Mouse (Mus musculus) lung, postnatal 0 days (tissue): ENCODE results near the gene Tnfsf8. TPM values are rescaled to one million over a fixed set of nuclear protein-coding genes. Genes with fewer than 3 reads are reported as not detected.

Source experiments
- ATAC-seq: fragments of 200-750 bp; cut with Nextera tagmentation; 2 replicates; pipeline ENCODE4 v1.8.0; 2017; ENCODE audit warnings: moderate library complexity
- DNase-seq: peaks from one replicate; pipeline ENCODE4 v3.0.0-alpha.2; 2016; ENCODE audit warnings: low spot score
- H3K27ac ChIP-seq: fragments of 300-500 bp; sonication (generic); 2 replicates; pipeline ENCODE4 v1.5.1; 2014; ENCODE audit warnings: antibody characterized with exemption, mild to moderate bottlenecking, low read length, mixed read lengths
- H3K27me3 ChIP-seq: fragments of 300-500 bp; sonication (generic); replicated peaks from 2 replicates; pipeline ENCODE4 v1.6.1; 2014; ENCODE audit warnings: low read length, mixed read lengths; ENCODE audit not compliant: insufficient read depth
- H3K36me3 ChIP-seq: fragments of 300-500 bp; sonication (generic); 2 replicates; pipeline ENCODE4 v1.6.1; 2014; ENCODE audit warnings: low read length, mixed read lengths; ENCODE audit not compliant: insufficient read depth
- H3K4me1 ChIP-seq: fragments of 300-500 bp; sonication (generic); 2 replicates; pipeline ENCODE4 v1.6.1; 2014; ENCODE audit warnings: antibody characterized with exemption, low read depth, low read length, mixed read lengths; ENCODE audit not compliant: insufficient read depth
- H3K4me2 ChIP-seq: fragments of 300-500 bp; sonication (generic); replicated peaks from 2 replicates; pipeline ENCODE4 v1.6.1; 2014; ENCODE audit warnings: low read depth, mild to moderate bottlenecking, low read length, moderate library complexity, mixed read lengths
- H3K4me3 ChIP-seq: fragments of 300-500 bp; sonication (generic); 2 replicates; pipeline ENCODE4 v1.5.1; 2014; ENCODE audit warnings: low read depth, low read length
- H3K9ac ChIP-seq: fragments of 300-500 bp; sonication (generic); replicated peaks from 2 replicates; pipeline ENCODE4 v1.6.1; 2014; ENCODE audit warnings: low read depth, mild to moderate bottlenecking
- H3K9me3 ChIP-seq: fragments of 300-500 bp; sonication (generic); 2 replicates; pipeline ENCODE4 v1.6.1; 2016; ENCODE audit warnings: low read length, mixed read lengths
- CTCF ChIP-seq: IDR thresholded peaks from 2 replicates; pipeline ENCODE4 v1.5.1; 2016; ENCODE audit warnings: antibody characterized with exemption, mild to moderate bottlenecking
- EP300 ChIP-seq: IDR thresholded peaks from 2 replicates; pipeline ENCODE4 v1.6.1; 2016; ENCODE audit warnings: antibody characterized with exemption, mild to moderate bottlenecking, control low read depth
- WGBS: fragments of 180-500 bp; shearing (Covaris S2); extraction: QIAGEN DNeasy Blood & Tissue Kit; methylation state at CpG from one replicate; pipeline ENCODE4 v1.1.7; 2014; 5-methylcytosine and 5-hydroxymethylcytosine counted together
- polyA plus RNA-seq: library from polyadenylated mRNA; unstranded; fragments of >200 nt; fragmentation: Nextera tagmentation; extraction: Ambion mirVana; gene quantifications from 2 replicates; pipeline ENCODE4 v1.2.1, GENCODE M21; 2015

Gene Tnfsf8
- polyA plus RNA-seq, 1 experiment from 2014 or later = not detected

DNA sequence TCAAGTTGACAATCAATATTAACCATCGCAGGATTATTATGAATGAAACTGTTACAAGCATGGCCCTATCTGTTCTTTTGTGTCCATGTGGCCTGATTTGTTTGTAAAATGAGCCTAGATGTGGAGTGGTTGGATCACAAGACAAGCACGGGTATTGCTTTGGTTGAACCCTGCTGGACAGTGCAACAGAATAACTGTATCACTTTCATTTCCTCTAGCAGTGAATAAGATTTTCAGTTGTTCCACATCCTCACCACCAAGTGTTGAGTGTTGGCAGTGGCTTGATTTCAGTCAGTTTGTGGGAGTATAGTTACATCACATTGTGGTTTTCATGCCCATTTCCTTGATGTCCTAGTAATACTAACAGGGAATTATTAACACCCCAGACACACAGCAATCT is 45.5 kb downstream of the Tnfsf8 start:
- no peaks in the 10 kb centered on the region for H3K27me3 ChIP-seq
- TF ChIP-seq CTCF (no peak), EP300 (no peak)
- no peaks in the 10 kb centered on the region for H3K4me1 ChIP-seq
- H3K9ac ChIP-seq = no peak overlapping the region
- no peak overlapping the region for H3K27ac ChIP-seq
- no peaks in the 10 kb centered on the region for H3K9me3 ChIP-seq
- ATAC-seq (no peak), DNase-seq (no peak)
- WGBS = 79% methylated on average over 2 of the region's 2 CpGs
- no peak overlapping the region for H3K4me2 ChIP-seq
- H3K4me3 ChIP-seq = no peak overlapping the region
- H3K36me3 ChIP-seq = no peaks in the 10 kb centered on the region

DNA sequence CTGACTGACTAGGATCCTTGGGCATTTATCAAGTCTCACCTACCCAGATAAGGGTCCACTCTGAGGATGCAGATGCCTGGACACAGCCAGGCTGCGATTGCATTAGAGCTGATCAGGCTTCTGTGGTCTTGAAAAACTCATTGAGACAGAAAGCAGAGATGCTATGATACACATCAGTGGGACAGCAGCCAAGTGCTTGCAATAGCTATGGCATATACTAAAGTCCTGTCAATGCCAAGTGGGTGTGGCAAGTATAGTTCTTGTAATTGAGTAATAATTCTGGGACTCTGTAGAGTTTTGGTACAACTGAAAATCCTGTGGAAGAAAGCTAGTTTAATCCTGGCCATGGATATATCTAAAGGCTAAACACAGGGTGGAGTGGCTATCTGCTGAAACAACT is 63.1 kb downstream of the Tnfsf8 start:
- Histone ChIP-seq H3K36me3 (no peaks in the 10 kb centered on the region), H3K9me3 (no peaks in the 10 kb centered on the region), H3K27ac (no peak overlapping the region), H3K9ac (no peak overlapping the region), H3K4me3 (no peak overlapping the region), H3K4me1 (no peaks in the 10 kb centered on the region), H3K27me3 (no peaks in the 10 kb centered on the region), H3K4me2 (no peak overlapping the region)
- TF ChIP-seq CTCF (no peak), EP300 (no peak)
- DNase-seq = peak; percentile 65
- no peak for ATAC-seq
- whole genome bisulfite sequencing = 49% methylated on average over 1 of the region's 1 CpGs

DNA sequence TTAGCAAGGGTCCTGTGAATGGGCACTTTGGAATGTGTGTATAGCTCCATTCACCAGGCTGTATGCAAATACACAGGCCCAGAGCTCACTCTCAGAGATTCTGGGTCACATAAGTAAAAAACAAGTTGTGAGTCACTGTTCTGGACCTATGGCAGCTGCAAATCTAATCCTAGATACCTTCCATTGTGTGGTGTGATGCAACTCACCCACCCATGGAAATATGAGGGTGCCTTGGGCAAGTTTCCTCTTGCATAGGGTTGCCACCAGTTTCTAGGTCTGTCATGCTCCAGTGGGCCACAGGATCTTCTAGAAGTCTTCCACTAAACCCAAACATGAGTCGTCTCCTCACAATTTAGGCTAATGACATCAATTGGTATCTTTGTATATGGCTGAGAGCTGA is 64.6 kb downstream of the Tnfsf8 start:
- H3K9me3 ChIP-seq = no peaks in the 10 kb centered on the region
- no peak overlapping the region for H3K4me2 ChIP-seq
- H3K27ac ChIP-seq = no peak overlapping the region
- TF ChIP-seq CTCF = no peak
- TF ChIP-seq EP300 = no peak
- ATAC-seq (no peak), DNase-seq (no peak)
- no peaks in the 10 kb centered on the region for H3K4me1 ChIP-seq
- WGBS = 89% methylated on average over 1 of the region's 1 CpGs
- no peak overlapping the region for H3K9ac ChIP-seq
- H3K36me3 ChIP-seq = no peaks in the 10 kb centered on the region
- no peaks in the 10 kb centered on the region for H3K27me3 ChIP-seq
- H3K4me3 ChIP-seq = no peak overlapping the region

DNA sequence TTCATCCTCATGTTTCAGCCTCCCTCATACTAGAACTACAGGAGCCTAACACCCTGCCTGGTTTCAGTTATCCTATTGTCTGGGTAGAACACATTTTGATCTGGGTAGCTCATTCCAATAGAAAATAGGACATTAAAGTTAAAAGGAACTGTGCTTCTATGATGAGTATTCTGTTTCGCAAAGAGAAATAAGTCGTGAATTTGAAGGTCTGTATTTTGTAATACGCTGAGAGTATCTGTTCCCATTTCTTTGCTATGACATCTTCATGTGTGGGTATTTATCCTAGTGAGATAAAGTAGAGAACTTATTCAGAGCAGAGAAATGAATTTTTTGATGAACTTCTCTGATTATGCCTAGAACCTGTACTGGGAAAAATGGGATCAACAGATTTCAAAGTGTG is 68.8 kb downstream of the Tnfsf8 start:
- DNase-seq (no peak), ATAC-seq (no peak)
- H3K27me3 ChIP-seq = no peaks in the 10 kb centered on the region
- 87% methylated on average over 3 of the region's 3 CpGs for WGBS
- no peak overlapping the region for H3K4me2 ChIP-seq
- H3K36me3 ChIP-seq = no peaks in the 10 kb centered on the region
- TF ChIP-seq EP300 (no peak), CTCF (no peak)
- H3K27ac ChIP-seq = no peak overlapping the region
- no peaks in the 10 kb centered on the region for H3K9me3 ChIP-seq
- H3K4me3 ChIP-seq = no peak overlapping the region
- no peaks in the 10 kb centered on the region for H3K4me1 ChIP-seq
- H3K9ac ChIP-seq = no peak overlapping the region

DNA sequence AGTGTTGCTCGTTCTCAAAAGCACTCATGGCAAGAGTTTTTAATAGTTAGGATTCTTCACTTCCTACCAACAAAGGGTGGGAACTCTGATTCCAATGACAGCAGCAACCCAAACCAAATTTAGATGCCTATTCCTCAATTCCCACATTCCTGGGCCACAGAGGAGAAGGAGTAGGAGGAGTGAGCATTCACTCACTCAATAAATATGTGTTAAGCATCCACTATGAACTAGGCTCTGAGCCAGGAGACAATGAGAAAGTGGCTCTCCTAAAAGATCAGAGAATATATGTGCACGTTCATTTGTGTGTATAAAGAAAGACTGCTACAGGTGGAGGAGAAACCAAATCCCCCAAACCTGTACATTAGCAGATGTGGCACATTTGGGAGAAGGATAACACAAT is 75.7 kb downstream of the Tnfsf8 start:
- no peaks in the 10 kb centered on the region for H3K36me3 ChIP-seq
- no peaks in the 10 kb centered on the region for H3K4me1 ChIP-seq
- no peaks in the 10 kb centered on the region for H3K27me3 ChIP-seq
- ATAC-seq (no peak), DNase-seq (peak; percentile 10)
- TF ChIP-seq EP300 (no peak), CTCF (no peak)
- H3K27ac ChIP-seq = no peak overlapping the region
- no peak overlapping the region for H3K9ac ChIP-seq
- 19% methylated on average over 2 of the region's 2 CpGs for WGBS
- H3K4me3 ChIP-seq = no peak overlapping the region
- H3K4me2 ChIP-seq = no peak overlapping the region
- H3K9me3 ChIP-seq = no peaks in the 10 kb centered on the region

DNA sequence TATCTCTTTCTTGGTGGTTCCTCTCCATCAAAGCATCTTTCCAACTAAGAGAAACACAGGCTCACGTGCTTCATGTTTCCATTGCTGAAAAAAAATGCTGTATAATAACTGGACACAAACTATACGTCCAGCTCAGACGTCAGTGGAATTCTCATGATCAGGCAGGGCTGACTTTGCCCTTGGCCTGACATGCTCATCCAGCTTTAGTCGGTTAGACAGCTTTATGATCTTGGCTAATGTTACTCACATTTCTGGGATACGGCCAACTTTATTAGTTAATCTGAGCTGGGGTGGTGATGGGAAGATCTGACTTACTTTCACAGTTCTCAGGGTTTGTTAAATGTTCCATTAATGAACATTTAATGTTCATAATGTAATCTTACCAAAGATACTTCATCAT is 77.3 kb downstream of the Tnfsf8 start:
- Histone ChIP-seq H3K4me1 (no peaks in the 10 kb centered on the region), H3K4me2 (no peak overlapping the region), H3K27me3 (no peaks in the 10 kb centered on the region), H3K27ac (no peak overlapping the region), H3K4me3 (no peak overlapping the region), H3K36me3 (no peaks in the 10 kb centered on the region), H3K9ac (no peak overlapping the region), H3K9me3 (no peaks in the 10 kb centered on the region)
- TF ChIP-seq EP300 (no peak), CTCF (no peak)
- no peak for DNase-seq
- WGBS = 61% methylated on average over 5 of the region's 5 CpGs
- no peak for ATAC-seq

- H3K9me3 ChIP-seq = no peaks in the 10 kb centered on the region
- TF ChIP-seq CTCF (peak; percentile 55), EP300 (no peak)
- H3K27ac ChIP-seq = no peak overlapping the region
- no peaks in the 10 kb centered on the region for H3K4me1 ChIP-seq
- ATAC-seq = no peak
- DNase-seq = peak; percentile 46
- no peaks in the 10 kb centered on the region for H3K36me3 ChIP-seq
- H3K4me3 ChIP-seq = no peak overlapping the region
- WGBS = 65% methylated on average over 7 of the region's 7 CpGs
- H3K9ac ChIP-seq = no peak overlapping the region
- no peak overlapping the region for H3K4me2 ChIP-seq
- H3K27me3 ChIP-seq = no peaks in the 10 kb centered on the region
Observed at GRCm38 (mm10) chr4:63782970-63783613, 78.1 kb downstream of the Tnfsf8 start.

Other genes with a start within 250 kb of the Tnfsf8 start
- gene Tex48, start 238.9 kb downstream of the Tnfsf8 start, polyA plus RNA-seq = not detected in 2 replicates
- gene Gm11214, start 198.0 kb downstream of the Tnfsf8 start, polyA plus RNA-seq = not detected in 2 replicates
- 1.0 and 1.4 TPM in 2 replicates for gene Tnfsf15, start 116.2 kb downstream of the Tnfsf8 start, polyA plus RNA-seq
- gene Tnc, start 185.7 kb upstream of the Tnfsf8 start, polyA plus RNA-seq = 34.3 and 38.7 TPM in 2 replicates